Mouse (Mus musculus) stomach, embryonic 16.5 days (tissue): ENCODE data around the gene Itpr2. TPM values are rescaled to one million over a fixed set of nuclear protein-coding genes. Genes with fewer than 3 reads are reported as not detected.
A peak's percentile ranks its signal among the peaks of the same experiment; 100 is the strongest.

Source experiments
- ATAC-seq: fragments of 200-750 bp; cut with Nextera tagmentation; 2 replicates; pipeline ENCODE4 v1.8.0; 2017; ENCODE audit warnings: moderate number of reproducible peaks, moderate TSS enrichment; ENCODE audit not compliant: insufficient read depth, low FRiP score
- H3K27ac ChIP-seq: fragments of 300-500 bp; sonication (generic); 2 replicates; pipeline ENCODE4 v1.5.1; 2014; ENCODE audit warnings: low read length
- H3K27me3 ChIP-seq: fragments of 300-500 bp; sonication (generic); 2 replicates; pipeline ENCODE4 v1.6.1; 2014; ENCODE audit warnings: low read length, control low read depth, mixed read lengths; ENCODE audit not compliant: control insufficient read depth, insufficient read depth
- H3K36me3 ChIP-seq: fragments of 300-500 bp; sonication (generic); 2 replicates; pipeline ENCODE4 v1.6.1; 2014; ENCODE audit warnings: low read length; ENCODE audit not compliant: control insufficient read depth, insufficient read depth
- H3K4me1 ChIP-seq: fragments of 300-500 bp; sonication (generic); 2 replicates; pipeline ENCODE4 v1.6.1; 2014; ENCODE audit warnings: low read length, control low read depth, mixed read lengths; ENCODE audit not compliant: control insufficient read depth, insufficient read depth
- H3K4me2 ChIP-seq: fragments of 300-500 bp; sonication (generic); 2 replicates; pipeline ENCODE4 v1.6.1; 2014; ENCODE audit warnings: low read depth, low read length, mixed read lengths
- H3K4me3 ChIP-seq: fragments of 300-500 bp; sonication (generic); replicated peaks from 2 replicates; pipeline ENCODE4 v1.5.1; 2014; ENCODE audit warnings: mild to moderate bottlenecking, low read length
- H3K9ac ChIP-seq: fragments of 300-500 bp; sonication (generic); 2 replicates; pipeline ENCODE4 v1.6.1; 2014; ENCODE audit warnings: low read length
- H3K9me3 ChIP-seq: fragments of 300-500 bp; sonication (generic); replicated peaks from 2 replicates; pipeline ENCODE4 v1.6.1; 2016; ENCODE audit warnings: low read length, control low read depth; ENCODE audit not compliant: control insufficient read depth
- WGBS: fragments of 180-500 bp; shearing (Covaris S2); extraction: QIAGEN DNeasy Blood & Tissue Kit; methylation state at CpG from one replicate; pipeline ENCODE4 v1.1.7; 2014; 5-methylcytosine and 5-hydroxymethylcytosine counted together
- polyA plus RNA-seq: library from polyadenylated mRNA; unstranded; fragments of >200 nt; fragmentation: Nextera tagmentation; extraction: Ambion mirVana; gene quantifications from 2 replicates; pipeline ENCODE4 v1.2.1, GENCODE M21; 2015

Gene Itpr2
- polyA plus RNA-seq, 1 experiment from 2014 or later = 14.8 TPM

- no peak overlapping the region for H3K4me3 ChIP-seq
- no peaks in the 10 kb centered on the region for H3K36me3 ChIP-seq
- H3K9me3 ChIP-seq = no peaks in the 10 kb centered on the region
- 84% methylated on average over 4 of the region's 4 CpGs for WGBS
- no peak overlapping the region for H3K4me2 ChIP-seq
- H3K27ac ChIP-seq = no peak overlapping the region
- ATAC-seq = no peak
- H3K4me1 ChIP-seq = peaks cover 8% of the 10 kb centered on the region; the same call in 1 of the 2 replicates
- no peaks in the 10 kb centered on the region for H3K27me3 ChIP-seq
- no peak overlapping the region for H3K9ac ChIP-seq
Observed at GRCm38 (mm10) chr6:146404876-146405275, 97.1 kb downstream of the Itpr2 start.

- H3K9me3 ChIP-seq = no peaks in the 10 kb centered on the region
- H3K36me3 ChIP-seq = no peaks in the 10 kb centered on the region
- no peak for ATAC-seq
- no peaks in the 10 kb centered on the region for H3K27me3 ChIP-seq
- peaks cover 8% of the 10 kb centered on the region; the same call in 1 of the 2 replicates for H3K4me1 ChIP-seq
- WGBS = 62% methylated on average over 10 of the region's 10 CpGs
- no peak overlapping the region for H3K27ac ChIP-seq
- H3K9ac ChIP-seq = no peak overlapping the region
- no peak overlapping the region for H3K4me2 ChIP-seq
- H3K4me3 ChIP-seq = no peak overlapping the region
Observed at GRCm38 (mm10) chr6:146404156-146404555, 97.9 kb downstream of the Itpr2 start.

DNA sequence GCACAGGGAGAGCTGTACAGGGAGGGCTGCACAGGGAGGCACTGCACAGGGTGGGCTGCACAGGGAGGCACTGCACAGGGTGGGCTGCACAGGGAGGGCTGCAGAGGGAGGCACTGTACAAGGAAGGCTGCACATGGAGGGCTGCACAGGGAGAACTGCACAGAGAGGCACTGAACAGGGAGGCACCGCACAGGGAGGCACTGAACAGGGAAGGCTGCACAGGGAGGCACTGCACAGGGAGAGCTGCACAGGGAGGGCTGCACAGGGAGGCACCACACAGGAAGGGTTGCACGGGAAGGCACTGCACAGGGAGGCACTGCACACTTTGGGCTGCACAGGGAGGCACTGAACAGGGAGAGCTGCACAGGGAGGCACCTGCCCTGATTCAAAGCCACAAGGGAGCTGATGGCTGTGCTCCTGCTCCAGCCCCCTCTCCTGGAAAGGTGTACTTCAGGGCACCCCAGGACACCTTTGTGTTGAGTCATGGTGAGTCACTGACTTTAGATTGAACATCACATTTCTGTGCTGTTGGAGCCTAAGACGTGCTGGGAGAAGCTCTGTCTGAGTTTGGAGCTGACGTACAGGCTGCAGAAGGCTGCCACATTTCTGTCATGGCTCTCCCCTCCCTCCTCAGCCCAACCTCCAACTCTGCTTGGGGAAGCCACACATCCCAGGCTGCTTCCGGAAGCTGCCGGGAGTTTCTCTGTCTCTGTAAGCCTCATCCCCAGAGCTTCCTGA lies 98.9 kb downstream of the Itpr2 start:
- Histone ChIP-seq H3K27ac (no peak overlapping the region), H3K9ac (0 out of 2 replicates have a peak overlapping the region, but pooled peaks have one; percentile 36), H3K4me3 (no peak overlapping the region), H3K36me3 (no peaks in the 10 kb centered on the region), H3K9me3 (no peaks in the 10 kb centered on the region), H3K4me1 (peaks cover 8% of the 10 kb centered on the region; the same call in 1 of the 2 replicates), H3K27me3 (no peaks in the 10 kb centered on the region), H3K4me2 (no peak overlapping the region)
- ATAC-seq = peak; percentile 49
- 30% methylated on average over 6 of the region's 6 CpGs for WGBS

GRCm38 (mm10) chr6:146397803-146398202 lies 104.2 kb downstream of the Itpr2 start:
- no peak overlapping the region for H3K27ac ChIP-seq
- H3K9ac ChIP-seq = no peak overlapping the region
- no peak for ATAC-seq
- H3K4me1 ChIP-seq = peaks cover 1% of the 10 kb centered on the region; the same call in 1 of the 2 replicates
- no peaks in the 10 kb centered on the region for H3K27me3 ChIP-seq
- 81% methylated on average over 3 of the region's 3 CpGs for WGBS
- no peak overlapping the region for H3K4me3 ChIP-seq
- H3K36me3 ChIP-seq = no peaks in the 10 kb centered on the region
- H3K4me2 ChIP-seq = no peak overlapping the region
- no peaks in the 10 kb centered on the region for H3K9me3 ChIP-seq

DNA sequence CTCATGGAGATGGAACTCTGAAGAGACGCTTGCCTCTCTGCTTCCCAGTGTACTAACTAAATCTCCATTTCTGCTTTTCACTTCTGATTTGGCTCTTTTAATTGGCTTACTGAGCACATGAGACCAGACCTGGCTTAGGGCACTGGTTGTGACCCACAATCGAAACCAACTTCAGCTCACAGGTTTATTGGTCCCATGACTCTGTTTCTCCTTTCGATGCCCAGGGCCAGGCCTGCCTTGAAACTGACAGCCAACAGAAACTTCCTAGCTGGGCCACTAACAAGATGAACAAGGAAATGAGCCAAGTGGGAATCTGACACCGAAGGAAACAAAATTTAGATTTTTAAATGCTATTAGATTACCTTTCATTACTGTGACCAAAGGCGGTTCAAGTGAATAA lies 105.8 kb downstream of the Itpr2 start:
- WGBS = 88% methylated on average over 5 of the region's 5 CpGs
- ATAC-seq = no peak

DNA sequence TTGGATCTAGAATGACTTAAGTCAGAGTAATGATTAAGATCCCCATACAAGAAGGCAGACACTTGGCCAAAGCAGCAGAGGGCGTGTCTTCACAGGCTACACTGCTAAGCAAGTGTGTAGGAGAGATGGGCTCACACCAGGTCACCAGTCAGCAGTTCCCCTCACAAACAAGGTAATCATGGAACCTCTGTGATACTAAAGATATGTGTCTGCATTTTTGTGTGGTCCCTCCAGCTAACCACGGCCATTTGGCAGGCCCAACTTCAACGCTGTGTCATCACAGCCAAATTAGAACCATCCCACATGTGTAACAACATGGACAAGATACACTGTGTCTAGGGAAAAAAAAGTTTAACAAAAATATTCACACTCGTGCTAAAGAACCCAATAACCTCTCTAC lies 106.4 kb downstream of the Itpr2 start:
- no peaks in the 10 kb centered on the region for H3K4me1 ChIP-seq
- no peak overlapping the region for H3K27ac ChIP-seq
- no peak overlapping the region for H3K4me2 ChIP-seq
- H3K9me3 ChIP-seq = no peaks in the 10 kb centered on the region
- no peaks in the 10 kb centered on the region for H3K36me3 ChIP-seq
- ATAC-seq = no peak
- no peaks in the 10 kb centered on the region for H3K27me3 ChIP-seq
- 87% methylated on average over 4 of the region's 4 CpGs for WGBS
- no peak overlapping the region for H3K4me3 ChIP-seq
- no peak overlapping the region for H3K9ac ChIP-seq

More for the DNA sequence above, 105.8 kb downstream of the Itpr2 start:
- Histone ChIP-seq H3K4me2 (no peak overlapping the region), H3K9me3 (no peaks in the 10 kb centered on the region), H3K36me3 (no peaks in the 10 kb centered on the region), H3K9ac (no peak overlapping the region), H3K27me3 (no peaks in the 10 kb centered on the region), H3K4me1 (no peaks in the 10 kb centered on the region), H3K27ac (no peak overlapping the region), H3K4me3 (no peak overlapping the region)

DNA sequence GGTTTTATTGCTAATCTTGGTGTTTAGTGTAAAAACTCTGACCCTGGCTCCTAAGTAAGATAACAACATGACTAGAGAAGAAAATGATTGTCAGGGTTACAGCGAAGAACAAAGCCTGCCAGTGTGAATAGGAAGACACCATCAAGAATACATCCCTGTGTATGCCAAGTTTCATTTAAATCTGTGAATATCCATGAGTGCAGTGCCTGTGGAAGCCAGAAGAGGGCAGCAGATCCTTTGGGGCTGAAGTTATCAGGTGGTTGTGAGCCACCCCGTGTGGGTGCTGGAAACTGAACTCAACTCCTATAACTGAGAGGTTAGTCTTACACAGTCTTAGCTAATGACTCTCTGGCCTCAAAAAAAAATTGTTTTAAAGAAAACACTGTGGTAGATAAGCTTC lies 109.8 kb downstream of the Itpr2 start:
- H3K4me1 ChIP-seq = no peaks in the 10 kb centered on the region
- no peaks in the 10 kb centered on the region for H3K9me3 ChIP-seq
- no peak overlapping the region for H3K4me2 ChIP-seq
- H3K27ac ChIP-seq = no peak overlapping the region
- 75% methylated on average over 2 of the region's 2 CpGs for WGBS
- H3K36me3 ChIP-seq = no peaks in the 10 kb centered on the region
- H3K9ac ChIP-seq = no peak overlapping the region
- ATAC-seq = no peak
- no peak overlapping the region for H3K4me3 ChIP-seq
- H3K27me3 ChIP-seq = no peaks in the 10 kb centered on the region

GRCm38 (mm10) chr6:146390159-146390558 lies 111.9 kb downstream of the Itpr2 start:
- Histone ChIP-seq H3K27ac (no peak overlapping the region), H3K4me3 (no peak overlapping the region), H3K9ac (no peak overlapping the region), H3K4me1 (peaks cover 3% of the 10 kb centered on the region; the same call in 1 of the 2 replicates), H3K27me3 (no peaks in the 10 kb centered on the region), H3K36me3 (no peaks in the 10 kb centered on the region), H3K4me2 (no peak overlapping the region), H3K9me3 (no peaks in the 10 kb centered on the region)
- no peak for ATAC-seq
- 83% methylated on average over 4 of the region's 4 CpGs for WGBS

DNA sequence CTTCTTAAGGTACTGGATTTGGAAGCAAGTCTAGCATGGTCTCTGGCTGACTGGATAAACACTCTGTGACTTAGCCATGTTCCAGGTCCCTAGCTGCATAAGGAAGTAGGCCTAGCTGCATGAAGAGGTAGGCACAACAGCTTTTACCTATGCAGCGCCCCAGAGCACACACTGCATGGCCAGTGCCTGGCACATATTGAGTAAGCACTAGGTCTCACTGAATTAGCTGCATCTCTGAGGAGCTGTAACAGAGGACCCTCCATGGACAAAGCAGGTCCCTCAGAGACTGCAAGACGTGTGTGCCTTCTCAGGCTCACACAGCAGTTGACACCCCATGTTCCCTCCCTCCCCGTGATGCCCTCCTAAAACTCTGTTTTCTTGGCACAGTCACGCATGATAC lies 114.0 kb downstream of the Itpr2 start:
- H3K4me2 ChIP-seq = no peak overlapping the region
- no peak overlapping the region for H3K9ac ChIP-seq
- WGBS = 86% methylated on average over 4 of the region's 4 CpGs
- H3K4me3 ChIP-seq = no peak overlapping the region
- no peak for ATAC-seq
- no peaks in the 10 kb centered on the region for H3K9me3 ChIP-seq
- no peaks in the 10 kb centered on the region for H3K36me3 ChIP-seq
- H3K27me3 ChIP-seq = no peaks in the 10 kb centered on the region
- H3K27ac ChIP-seq = no peak overlapping the region
- H3K4me1 ChIP-seq = peaks cover 3% of the 10 kb centered on the region; the same call in 1 of the 2 replicates
